Mouse (Mus musculus) layer of hippocampus, adult 18-20 months (tissue): ENCODE measurements around the gene Tnrc6a. TPM values are rescaled to one million over a fixed set of nuclear protein-coding genes. Genes with fewer than 3 reads are reported as not detected.

Source experiments
- DNase-seq, 2 experiments: peaks; one replicate each; pipeline ENCODE4 v3.0.0; 2022; ENCODE audit warnings: low spot score in 2 of 2
- total RNA-seq, 2 experiments: library from RNA; stranded (reverse); gene quantifications; 2 replicates each; pipeline ENCODE4 v1.2.3; 2021

The Tnrc6a gene
- total RNA-seq, 2 experiments from 2014 or later: 43.4 to 47.1 TPM

- no peak for DNase-seq
These were observed 63.6 kb downstream of the Tnrc6a start for GRCm38 (mm10) chr7:123187246-123187645.

- DNase-seq: no peak
These were observed 64.8 kb downstream of the Tnrc6a start for GRCm38 (mm10) chr7:123188462-123188861.

- no peak for DNase-seq
These were observed 66.1 kb downstream of the Tnrc6a start for GRCm38 (mm10) chr7:123189762-123190161.

- DNase-seq: no peak
These were observed 68.0 kb downstream of the Tnrc6a start for GRCm38 (mm10) chr7:123191731-123192130.

- no peak for DNase-seq
These were observed 69.5 kb downstream of the Tnrc6a start for GRCm38 (mm10) chr7:123193201-123193600.

GRCm38 (mm10) chr7:123194696-123195095 lies 71.0 kb downstream of the Tnrc6a start:
- no peak for DNase-seq

GRCm38 (mm10) chr7:123196432-123196831 lies 72.7 kb downstream of the Tnrc6a start:
- no peak for DNase-seq

GRCm38 (mm10) chr7:123198695-123199094 lies 75.0 kb downstream of the Tnrc6a start:
- no peak for DNase-seq

- no peak for DNase-seq
These were observed 75.5 kb downstream of the Tnrc6a start for GRCm38 (mm10) chr7:123199151-123199550.

- no peak for DNase-seq
These were observed 76.0 kb downstream of the Tnrc6a start for GRCm38 (mm10) chr7:123199656-123200206.

GRCm38 (mm10) chr7:123200722-123201121 lies 77.0 kb downstream of the Tnrc6a start:
- no peak for DNase-seq

GRCm38 (mm10) chr7:123205261-123205660 lies 81.6 kb downstream of the Tnrc6a start:
- peak; percentile 37 to 80 for DNase-seq

GRCm38 (mm10) chr7:123207561-123207960 lies 83.9 kb downstream of the Tnrc6a start:
- DNase-seq: no peak

GRCm38 (mm10) chr7:123209864-123210263 lies 86.2 kb downstream of the Tnrc6a start:
- no peak for DNase-seq

- DNase-seq: no peak
These were observed 87.8 kb downstream of the Tnrc6a start for GRCm38 (mm10) chr7:123211461-123211860.

- no peak for DNase-seq
These were observed 88.6 kb downstream of the Tnrc6a start for GRCm38 (mm10) chr7:123212316-123212715.

- no peak for DNase-seq
These were observed 90.8 kb downstream of the Tnrc6a start, which contains the start of gene Slc5a11 for GRCm38 (mm10) chr7:123214365-123215075. Gene Slc5a11, plus strand, starts transcription at chr7:123214780.

- no peak for DNase-seq
These were observed 91.5 kb downstream of the Tnrc6a start for GRCm38 (mm10) chr7:123215138-123215537.

GRCm38 (mm10) chr7:123217448-123218354 lies 94.0 kb downstream of the Tnrc6a start:
- no peak for DNase-seq

- DNase-seq: peak; percentile 30 to 31
These were observed 94.9 kb downstream of the Tnrc6a start for GRCm38 (mm10) chr7:123218620-123219019.

- DNase-seq: no peak
These were observed 96.3 kb downstream of the Tnrc6a start for GRCm38 (mm10) chr7:123219781-123220632.
